8 mouse cellular contexts compared by ENCODE assay signal in genomic region chr19:29683844-29684540, GRCm38 (mm10). TPM values are rescaled to one million over a fixed set of nuclear protein-coding genes. Genes with fewer than 3 reads are reported as not detected.
DNase-seq lines count a peak whose midpoint lies in the region; ATAC-seq lines count a peak whose summit lies in the region.
"Had no signal": no experiment of that assay in that cellular context is flagged by ENCODE, and none has a peak within 500 bp of the region (broad histone marks: within the 10 kb centered on the region; RNA-seq: fewer than 3 reads in every experiment).

No protein-coding gene starts in this region.

- ATAC-seq in forebrain, embryonic 11.5 days (replicated peaks; ENCODE audit: low FRiP score), result peak; percentile 51; the same call in 1 of the 2 replicates
- peak; percentile 46 to 75 for ATAC-seq in hematopoietic stem cell, adult 5-6 weeks (replicated peaks in 1 of 2; ENCODE audit: insufficient read depth in 1 of 2, low FRiP score in 2 of 2, low TSS enrichment in 1 of 2, low read depth in 1 of 2, poor library complexity in 2 of 2, severe bottlenecking in 2 of 2)
- peak; percentile 92 for ATAC-seq in megakaryocyte progenitor cell, adult 5-6 weeks (replicated peaks; ENCODE audit: poor library complexity)

- H3K36me3 ChIP-seq in forebrain, embryonic 11.5 days (ENCODE audit: control insufficient read depth, insufficient read depth, low read length), result no peaks in the 10 kb centered on the region

- H3K4me2 ChIP-seq in forebrain, embryonic 11.5 days (ENCODE audit: low read depth, low read length, severe bottlenecking), result no peak overlapping the region

- peak overlapping the region; percentile 49; the same call in 1 of the 2 replicates for H3K4me3 ChIP-seq in brown adipose tissue, adult 24 weeks (ENCODE audit: insufficient read depth, low read depth, low read length)
- no peak overlapping the region for H3K4me3 ChIP-seq in forebrain, embryonic 11.5 days (ENCODE audit: low read depth, low read length)
- H3K4me3 ChIP-seq: myocyte had no signal

- H3K27ac ChIP-seq in brown adipose tissue, adult 24 weeks (replicated peaks; ENCODE audit: low read depth, low read length), result no peak overlapping the region
- no peak overlapping the region for H3K27ac ChIP-seq in forebrain, embryonic 11.5 days (ENCODE audit: low read depth, low read length)

- WGBS in forebrain, embryonic 11.5 days, result 55% methylated on average over 16 of the region's 16 CpGs

- H3K4me1 ChIP-seq in brown adipose tissue, adult 24 weeks (ENCODE audit: control insufficient read depth, insufficient read depth, insufficient read length, low read length), result no peaks in the 10 kb centered on the region
- H3K4me1 ChIP-seq in forebrain, embryonic 11.5 days (replicated peaks; ENCODE audit: control insufficient read depth, insufficient read depth, low read length), result no peaks in the 10 kb centered on the region

- no peaks in the 10 kb centered on the region; the same call in 1 of the 2 replicates for H3K9me3 ChIP-seq in forebrain, embryonic 11.5 days (ENCODE audit: control insufficient read depth, low read length)

- peak; percentile 93 for DNase-seq in NIH3T3 (ENCODE audit: low read depth)
- DNase-seq in forebrain, embryonic 11.5 days (ENCODE audit: low spot score), result peak; percentile 86
- DNase-seq in layer of hippocampus, postnatal 14 days (ENCODE audit: low spot score in 2 of 2), result peak; percentile 82 to 86
- DNase-seq in right cerebral cortex, postnatal 25 days, result peak; percentile 73

- H3K27me3 ChIP-seq in forebrain, embryonic 11.5 days (ENCODE audit: control insufficient read depth, insufficient read depth, low read length), result no peaks in the 10 kb centered on the region

- no peak overlapping the region for H3K9ac ChIP-seq in forebrain, embryonic 11.5 days (ENCODE audit: low read length)

RNA-seq across cellular contexts. Expression of gene Mlana, which starts 13.6 kb away (rescaled TPM):
- not detected in 2 replicates for polyA plus RNA-seq in brown adipose tissue, adult 24 weeks (2012; ENCODE audit: insufficient read depth, insufficient read length, missing spikeins)
- polyA plus RNA-seq in forebrain, embryonic 11.5 days (2014; fragmentation: Nextera tagmentation; extraction: Ambion mirVana), result 0.31 and 0.36 TPM in 2 replicates
- total RNA-seq in hematopoietic stem cell, adult 5-6 weeks (2017), result not detected in 2 replicates
- 1 to 10 TPM in 1 of 2 experiments, under 1 TPM in 1; 0.43 to 1.2 TPM for total RNA-seq in layer of hippocampus, postnatal 14 days (2021)
- not detected in 2 replicates for total RNA-seq in megakaryocyte progenitor cell, adult 5-6 weeks (2015)
- total RNA-seq in megakaryocyte progenitor cell, adult 5-6 weeks (2017), result not detected in 2 replicates
- polyA plus RNA-seq: myocyte had no signal

RNA-seq across cellular contexts. Expression of gene Ermp1, which starts 35.8 kb away (rescaled TPM):
- 38.6 and 40.5 TPM in 2 replicates for polyA plus RNA-seq in brown adipose tissue, adult 24 weeks (2012; ENCODE audit: insufficient read depth, insufficient read length, missing spikeins)
- polyA plus RNA-seq in forebrain, embryonic 11.5 days (2014; fragmentation: Nextera tagmentation; extraction: Ambion mirVana), result 12.2 and 13.5 TPM in 2 replicates
- 36.8 and 39.3 TPM in 2 replicates for total RNA-seq in hematopoietic stem cell, adult 5-6 weeks (2017)
- 10 to 100 TPM; 56.7 to 56.8 TPM for total RNA-seq in layer of hippocampus, postnatal 14 days (2021)
- 37.3 and 42.5 TPM in 2 replicates for total RNA-seq in megakaryocyte progenitor cell, adult 5-6 weeks (2015)
- 44.8 and 51.3 TPM in 2 replicates for total RNA-seq in megakaryocyte progenitor cell, adult 5-6 weeks (2017)
